In the genomic region with DNA sequence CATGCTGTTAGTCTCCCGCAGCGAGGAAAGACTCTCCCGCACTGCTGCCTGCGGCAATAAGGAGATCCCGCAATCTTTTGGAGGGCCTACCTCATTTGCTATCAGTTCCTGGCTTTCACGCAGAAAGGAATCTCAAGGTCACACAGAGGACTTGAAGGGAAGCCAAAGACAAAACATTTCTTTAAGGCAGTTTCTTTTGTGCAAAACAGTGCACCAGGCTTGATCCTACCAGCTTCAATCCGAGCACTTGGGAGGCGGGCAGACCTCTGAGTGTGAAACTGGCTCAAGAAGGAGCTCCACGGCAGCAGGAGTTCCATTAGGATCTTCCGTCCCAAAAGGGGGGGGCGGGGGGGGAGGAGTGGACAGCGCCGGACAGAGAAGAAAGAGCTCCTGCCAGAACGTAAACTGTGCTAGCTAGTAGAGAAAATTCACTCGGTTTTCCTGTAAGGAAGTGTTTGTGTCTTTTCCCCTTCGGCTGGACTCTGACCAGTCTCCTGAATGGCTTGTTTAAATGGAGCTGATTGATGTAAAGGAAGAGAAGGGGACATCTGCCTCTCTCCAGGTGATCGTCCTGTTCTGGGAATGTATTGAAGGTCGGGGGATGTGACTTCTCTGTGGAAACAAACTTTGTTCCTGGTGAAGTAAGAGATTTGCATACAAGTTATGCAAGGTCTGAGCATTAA, we compare ENCODE assay signal across 9 mouse cellular contexts. TPM values are rescaled to one million over a fixed set of nuclear protein-coding genes. Genes with fewer than 3 reads are reported as not detected.
DNase-seq lines count a peak whose midpoint lies in the region; ATAC-seq and TF ChIP-seq lines count a peak whose summit lies in the region.
"Had no signal": no experiment of that assay in that cellular context is flagged by ENCODE, and none has a peak within 500 bp of the region (broad histone marks: within the 10 kb centered on the region; RNA-seq: fewer than 3 reads in every experiment).

No protein-coding gene starts in this region.

- WGBS in heart, embryonic 15.5 days = 8% methylated on average over 18 of the region's 18 CpGs
- 7% methylated on average over 18 of the region's 18 CpGs for WGBS in hindbrain, embryonic 14.5 days
- WGBS in midbrain, embryonic 15.5 days = 6% methylated on average over 18 of the region's 18 CpGs

- peaks cover 20% of the 10 kb centered on the region for H3K4me1 ChIP-seq in heart, embryonic 15.5 days (replicated peaks)
- H3K4me1 ChIP-seq in hindbrain, embryonic 14.5 days (replicated peaks; ENCODE audit: control insufficient read depth, insufficient read depth, low read length) = peaks cover 21% of the 10 kb centered on the region
- peaks cover 15% of the 10 kb centered on the region for H3K4me1 ChIP-seq in midbrain, embryonic 15.5 days

- no peak for DNase-seq in heart, postnatal 4 days
- peak; percentile 41 for DNase-seq in brain, embryonic 14.5 days (ENCODE audit: low read depth)
- DNase-seq in hindbrain, embryonic 14.5 days (ENCODE audit: low spot score) = no peak
- DNase-seq in gastrocnemius, postnatal 4 days (ENCODE audit: low spot score in 2 of 2) = no peak
- no peak for DNase-seq in cerebellum, adult 11-12 months
- DNase-seq in thymus, postnatal 25 days = no peak

- no peaks in the 10 kb centered on the region for H3K36me3 ChIP-seq in heart, embryonic 15.5 days
- H3K36me3 ChIP-seq in hindbrain, embryonic 14.5 days (replicated peaks; ENCODE audit: control insufficient read depth, insufficient read depth) = no peaks in the 10 kb centered on the region
- H3K36me3 ChIP-seq in midbrain, embryonic 15.5 days (replicated peaks) = no peaks in the 10 kb centered on the region

- no peak for TF ChIP-seq CTCF in brain, embryonic 14.5 days (IDR thresholded peaks at IDR 0.05; ENCODE audit: borderline replicate concordance, extremely low read depth, insufficient read depth, insufficient read length)

- peak overlapping the region; percentile 36 for H3K4me3 ChIP-seq in heart, embryonic 15.5 days
- no peak overlapping the region for H3K4me3 ChIP-seq in hindbrain, embryonic 14.5 days (replicated peaks; ENCODE audit: low read length)
- no peak overlapping the region for H3K4me3 ChIP-seq in midbrain, embryonic 15.5 days

- peak overlapping the region; percentile 69 for H3K4me2 ChIP-seq in heart, embryonic 15.5 days
- peak overlapping the region; percentile 41 for H3K4me2 ChIP-seq in hindbrain, embryonic 14.5 days (replicated peaks)
- H3K4me2 ChIP-seq in midbrain, embryonic 15.5 days = peak overlapping the region; percentile 28

- TF ChIP-seq POLR2A in brain, embryonic 14.5 days (IDR thresholded peaks at IDR 0.05; ENCODE audit: borderline replicate concordance, extremely low read depth, insufficient read depth, insufficient read length, poor library complexity, severe bottlenecking) = no peak

- ATAC-seq in heart, embryonic 15.5 days (replicated peaks; ENCODE audit: insufficient number of reproducible peaks, insufficient read depth, low FRiP score, low read depth) = no peak
- ATAC-seq in hindbrain, embryonic 14.5 days (ENCODE audit: low FRiP score) = no peak
- ATAC-seq in midbrain, embryonic 15.5 days (replicated peaks) = no peak
- ATAC-seq: Patski had no signal

- no peaks in the 10 kb centered on the region for H3K9me3 ChIP-seq in heart, embryonic 15.5 days (replicated peaks)
- no peaks in the 10 kb centered on the region for H3K9me3 ChIP-seq in hindbrain, embryonic 14.5 days (ENCODE audit: control insufficient read depth, low read length)
- no peaks in the 10 kb centered on the region for H3K9me3 ChIP-seq in midbrain, embryonic 15.5 days

- peak overlapping the region; percentile 47 for H3K9ac ChIP-seq in heart, embryonic 15.5 days
- H3K9ac ChIP-seq in hindbrain, embryonic 14.5 days = peak overlapping the region; percentile 24; the same call in 1 of the 2 replicates
- no peak overlapping the region for H3K9ac ChIP-seq in midbrain, embryonic 15.5 days

- no peak overlapping the region for H3K27ac ChIP-seq in heart, embryonic 15.5 days
- no peak overlapping the region for H3K27ac ChIP-seq in hindbrain, embryonic 14.5 days
- no peak overlapping the region for H3K27ac ChIP-seq in midbrain, embryonic 15.5 days

- H3K27me3 ChIP-seq in heart, embryonic 15.5 days = no peaks in the 10 kb centered on the region
- no peaks in the 10 kb centered on the region for H3K27me3 ChIP-seq in hindbrain, embryonic 14.5 days (ENCODE audit: control insufficient read depth, insufficient read depth, low read length)
- H3K27me3 ChIP-seq in midbrain, embryonic 15.5 days (replicated peaks) = 0 out of 2 replicates have a peak, but pooled peaks cover 2% of the 10 kb centered on the region
- H3K27me3 ChIP-seq: Patski had no signal

RNA-seq across cellular contexts. Expression of a gene that starts 3.5 kb away (rescaled TPM):
- polyA plus RNA-seq in heart, embryonic 15.5 days (2015; fragmentation: Nextera tagmentation; extraction: Ambion mirVana) = 0.86 and 1.4 TPM in 2 replicates
- total RNA-seq in heart, postnatal 4 days (2021) = 100 to 1,000 TPM; 213 to 224 TPM
- polyA plus RNA-seq in brain, embryonic 14.5 days (2012; rRNA removed) = 2.5 TPM in 2 replicates
- 0.82 and 1.1 TPM in 2 replicates for polyA plus RNA-seq in hindbrain, embryonic 14.5 days (2014; fragmentation: Nextera tagmentation; extraction: Ambion mirVana)
- polyA plus RNA-seq in midbrain, embryonic 15.5 days (2015; fragmentation: Nextera tagmentation; extraction: Ambion mirVana) = 0.31 and 0.87 TPM in 2 replicates
- 100 to 1,000 TPM; 143 to 201 TPM for total RNA-seq in gastrocnemius, postnatal 4 days (2021)

RNA-seq across cellular contexts. Expression of a gene that starts 3.7 kb away (rescaled TPM):
- 2.3 and 3.2 TPM in 2 replicates for polyA plus RNA-seq in heart, embryonic 15.5 days (2015; fragmentation: Nextera tagmentation; extraction: Ambion mirVana)
- 100 to 1,000 TPM in 1 of 2 experiments, 10 to 100 TPM in 1; 94.5 to 114 TPM for total RNA-seq in heart, postnatal 4 days (2021)
- 8.8 and 12.7 TPM in 2 replicates for polyA plus RNA-seq in brain, embryonic 14.5 days (2012; rRNA removed)
- 1.3 TPM in 1 of 2 replicates, not detected in the other for polyA plus RNA-seq in hindbrain, embryonic 14.5 days (2014; fragmentation: Nextera tagmentation; extraction: Ambion mirVana)
- 3.8 TPM in 1 of 2 replicates, not detected in the other for polyA plus RNA-seq in midbrain, embryonic 15.5 days (2015; fragmentation: Nextera tagmentation; extraction: Ambion mirVana)
- 100 to 1,000 TPM in 1 of 2 experiments, 10 to 100 TPM in 1; 82.7 to 102 TPM for total RNA-seq in gastrocnemius, postnatal 4 days (2021)

RNA-seq across cellular contexts. Expression of a gene that starts 7.6 kb away (rescaled TPM):
- 56.3 and 60.4 TPM in 2 replicates for polyA plus RNA-seq in heart, embryonic 15.5 days (2015; fragmentation: Nextera tagmentation; extraction: Ambion mirVana)
- 100 to 1,000 TPM; 504 to 518 TPM for total RNA-seq in heart, postnatal 4 days (2021)
- polyA plus RNA-seq in brain, embryonic 14.5 days (2012; rRNA removed) = 35.6 and 40.1 TPM in 2 replicates
- polyA plus RNA-seq in hindbrain, embryonic 14.5 days (2014; fragmentation: Nextera tagmentation; extraction: Ambion mirVana) = 37.4 and 39.0 TPM in 2 replicates
- 26.1 and 35.4 TPM in 2 replicates for polyA plus RNA-seq in midbrain, embryonic 15.5 days (2015; fragmentation: Nextera tagmentation; extraction: Ambion mirVana)
- total RNA-seq in gastrocnemius, postnatal 4 days (2021) = 100 to 1,000 TPM; 398 to 496 TPM

RNA-seq across cellular contexts. Expression of a gene that starts 10.3 kb away (rescaled TPM):
- polyA plus RNA-seq in heart, embryonic 15.5 days (2015; fragmentation: Nextera tagmentation; extraction: Ambion mirVana) = 8.6 and 10.7 TPM in 2 replicates
- total RNA-seq in heart, postnatal 4 days (2021) = 100 to 1,000 TPM; 295 to 307 TPM
- polyA plus RNA-seq in brain, embryonic 14.5 days (2012; rRNA removed) = 4.3 and 4.5 TPM in 2 replicates
- 1.6 and 1.7 TPM in 2 replicates for polyA plus RNA-seq in hindbrain, embryonic 14.5 days (2014; fragmentation: Nextera tagmentation; extraction: Ambion mirVana)
- 3.4 and 3.7 TPM in 2 replicates for polyA plus RNA-seq in midbrain, embryonic 15.5 days (2015; fragmentation: Nextera tagmentation; extraction: Ambion mirVana)
- 100 to 1,000 TPM; 246 to 294 TPM for total RNA-seq in gastrocnemius, postnatal 4 days (2021)

RNA-seq across cellular contexts. Expression of a gene that starts 19.3 kb away (rescaled TPM):
- 7.2 and 7.3 TPM in 2 replicates for polyA plus RNA-seq in heart, embryonic 15.5 days (2015; fragmentation: Nextera tagmentation; extraction: Ambion mirVana)
- total RNA-seq in heart, postnatal 4 days (2021) = 100 to 1,000 TPM; 420 to 457 TPM
- polyA plus RNA-seq in brain, embryonic 14.5 days (2012; rRNA removed) = 12.6 and 16.3 TPM in 2 replicates
- 3.5 and 3.6 TPM in 2 replicates for polyA plus RNA-seq in hindbrain, embryonic 14.5 days (2014; fragmentation: Nextera tagmentation; extraction: Ambion mirVana)
- 3.6 and 4.1 TPM in 2 replicates for polyA plus RNA-seq in midbrain, embryonic 15.5 days (2015; fragmentation: Nextera tagmentation; extraction: Ambion mirVana)
- total RNA-seq in gastrocnemius, postnatal 4 days (2021) = 100 to 1,000 TPM; 278 to 369 TPM
